Mouse (Mus musculus) kidney, embryonic 16.5 days (tissue): ENCODE data around the gene Stard13. TPM values are rescaled to one million over a fixed set of nuclear protein-coding genes. Genes with fewer than 3 reads are reported as not detected.
A peak's percentile ranks its signal among the peaks of the same experiment; 100 is the strongest.

Experiments used
- ATAC-seq: fragments of 200-750 bp; cut with Nextera tagmentation; 2 replicates; pipeline ENCODE4 v1.8.0; 2017; ENCODE audit warnings: moderate TSS enrichment; ENCODE audit not compliant: low FRiP score, low TSS enrichment
- H3K27ac ChIP-seq: fragments of 300-500 bp; sonication (generic); 2 replicates; pipeline ENCODE4 v1.5.1; 2014; ENCODE audit warnings: low read length
- H3K27me3 ChIP-seq: fragments of 300-500 bp; sonication (generic); 2 replicates; pipeline ENCODE4 v1.6.1; 2014; ENCODE audit warnings: low read length, control low read depth, mixed read lengths; ENCODE audit not compliant: insufficient read depth
- H3K36me3 ChIP-seq: fragments of 300-500 bp; sonication (generic); 2 replicates; pipeline ENCODE4 v1.6.1; 2014; ENCODE audit warnings: low read length, control low read depth, mixed read lengths; ENCODE audit not compliant: insufficient read depth
- H3K4me1 ChIP-seq: fragments of 300-500 bp; sonication (generic); 2 replicates; pipeline ENCODE4 v1.6.1; 2014; ENCODE audit warnings: low read length, control low read depth, mixed read lengths; ENCODE audit not compliant: insufficient read depth
- H3K4me2 ChIP-seq: fragments of 300-500 bp; sonication (generic); replicated peaks from 2 replicates; pipeline ENCODE4 v1.6.1; 2014; ENCODE audit warnings: low read depth, low read length
- H3K4me3 ChIP-seq: fragments of 300-500 bp; sonication (generic); 2 replicates; pipeline ENCODE4 v1.5.1; 2014; ENCODE audit warnings: mild to moderate bottlenecking, low read length
- H3K9ac ChIP-seq: fragments of 300-500 bp; sonication (generic); replicated peaks from 2 replicates; pipeline ENCODE4 v1.6.1; 2014; ENCODE audit warnings: low read length
- H3K9me3 ChIP-seq: fragments of 300-500 bp; sonication (generic); 2 replicates; pipeline ENCODE4 v1.6.1; 2016; ENCODE audit warnings: low read length, control low read depth
- WGBS: fragments of 180-500 bp; shearing (Covaris S2); extraction: QIAGEN DNeasy Blood & Tissue Kit; methylation state at CpG from one replicate; pipeline ENCODE4 v1.1.7; 2014; 5-methylcytosine and 5-hydroxymethylcytosine counted together
- polyA plus RNA-seq: library from polyadenylated mRNA; unstranded; fragments of >200 nt; fragmentation: Nextera tagmentation; extraction: Ambion mirVana; gene quantifications from 2 replicates; pipeline ENCODE4 v1.2.1, GENCODE M21; 2015

Stard13 gene
- polyA plus RNA-seq, 1 experiment from 2014 or later = 12.2 TPM

- no peak overlapping the region for H3K9ac ChIP-seq
- H3K4me3 ChIP-seq = no peak overlapping the region
- no peak overlapping the region for H3K27ac ChIP-seq
- WGBS = 93% methylated on average over 4 of the region's 4 CpGs
- no peak overlapping the region for H3K4me2 ChIP-seq
- H3K4me1 ChIP-seq = peaks cover 7% of the 10 kb centered on the region; the same call in 1 of the 2 replicates
- no peaks in the 10 kb centered on the region for H3K27me3 ChIP-seq
- no peak for ATAC-seq
- H3K9me3 ChIP-seq = no peaks in the 10 kb centered on the region
- H3K36me3 ChIP-seq = no peaks in the 10 kb centered on the region
These were observed 207.6 kb downstream of the Stard13 start for GRCm38 (mm10) chr5:151026069-151026468.

GRCm38 (mm10) chr5:151024483-151024882 is 209.2 kb downstream of the Stard13 start:
- Histone ChIP-seq H3K36me3 (no peaks in the 10 kb centered on the region), H3K9me3 (no peaks in the 10 kb centered on the region), H3K4me2 (no peak overlapping the region), H3K9ac (no peak overlapping the region), H3K4me1 (peaks cover 11% of the 10 kb centered on the region; the same call in 1 of the 2 replicates), H3K4me3 (no peak overlapping the region), H3K27me3 (no peaks in the 10 kb centered on the region), H3K27ac (no peak overlapping the region)
- WGBS = 61% methylated on average over 2 of the region's 2 CpGs
- no peak for ATAC-seq

GRCm38 (mm10) chr5:151023461-151023860 is 210.2 kb downstream of the Stard13 start:
- Histone ChIP-seq H3K9me3 (no peaks in the 10 kb centered on the region), H3K36me3 (no peaks in the 10 kb centered on the region), H3K27me3 (no peaks in the 10 kb centered on the region), H3K4me1 (peaks cover 14% of the 10 kb centered on the region; the same call in 1 of the 2 replicates), H3K4me3 (no peak overlapping the region), H3K9ac (no peak overlapping the region; the same call in 1 of the 2 replicates), H3K27ac (no peak overlapping the region), H3K4me2 (peak overlapping the region; percentile 5)
- ATAC-seq = no peak
- 11% methylated on average over 8 of the region's 8 CpGs for WGBS

- H3K9me3 ChIP-seq = no peaks in the 10 kb centered on the region
- H3K27me3 ChIP-seq = no peaks in the 10 kb centered on the region
- H3K4me1 ChIP-seq = peaks cover 14% of the 10 kb centered on the region; the same call in 1 of the 2 replicates
- H3K36me3 ChIP-seq = no peaks in the 10 kb centered on the region
- 23% methylated on average over 1 of the region's 1 CpGs for WGBS
- no peak overlapping the region for H3K4me3 ChIP-seq
- ATAC-seq = no peak
- H3K4me2 ChIP-seq = peak overlapping the region; percentile 5; the same call in 1 of the 2 replicates
- H3K27ac ChIP-seq = no peak overlapping the region
- no peak overlapping the region for H3K9ac ChIP-seq
These were observed 210.7 kb downstream of the Stard13 start for GRCm38 (mm10) chr5:151022939-151023338.

- no peak for ATAC-seq
- 77% methylated on average over 7 of the region's 7 CpGs for WGBS
- H3K27me3 ChIP-seq = no peaks in the 10 kb centered on the region
- no peak overlapping the region for H3K9ac ChIP-seq
- no peak overlapping the region for H3K4me3 ChIP-seq
- H3K9me3 ChIP-seq = no peaks in the 10 kb centered on the region
- no peak overlapping the region for H3K27ac ChIP-seq
- H3K36me3 ChIP-seq = no peaks in the 10 kb centered on the region
- no peak overlapping the region for H3K4me2 ChIP-seq
- peaks cover 14% of the 10 kb centered on the region; the same call in 1 of the 2 replicates for H3K4me1 ChIP-seq
These were observed 211.6 kb downstream of the Stard13 start for GRCm38 (mm10) chr5:151022026-151022425.

- WGBS = 72% methylated on average over 14 of the region's 14 CpGs
- no peaks in the 10 kb centered on the region for H3K9me3 ChIP-seq
- no peak for ATAC-seq
- H3K4me1 ChIP-seq = peaks cover 14% of the 10 kb centered on the region; the same call in 1 of the 2 replicates
- H3K4me3 ChIP-seq = no peak overlapping the region
- no peak overlapping the region for H3K27ac ChIP-seq
- no peak overlapping the region for H3K4me2 ChIP-seq
- no peaks in the 10 kb centered on the region for H3K27me3 ChIP-seq
- no peaks in the 10 kb centered on the region for H3K36me3 ChIP-seq
- no peak overlapping the region for H3K9ac ChIP-seq
These were observed 212.8 kb downstream of the Stard13 start for GRCm38 (mm10) chr5:151020831-151021230.

- no peaks in the 10 kb centered on the region for H3K36me3 ChIP-seq
- peaks cover 14% of the 10 kb centered on the region; the same call in 1 of the 2 replicates for H3K4me1 ChIP-seq
- 0 out of 2 replicates have a peak overlapping the region, but pooled peaks have one; percentile 2 for H3K9ac ChIP-seq
- H3K4me2 ChIP-seq = no peak overlapping the region
- 72% methylated on average over 13 of the region's 13 CpGs for WGBS
- H3K9me3 ChIP-seq = peaks cover under 1% of the 10 kb centered on the region; the same call in 1 of the 2 replicates
- no peak overlapping the region for H3K27ac ChIP-seq
- no peaks in the 10 kb centered on the region for H3K27me3 ChIP-seq
- ATAC-seq = no peak
- H3K4me3 ChIP-seq = no peak overlapping the region
These were observed 213.4 kb downstream of the Stard13 start for GRCm38 (mm10) chr5:151020031-151020820.

- Histone ChIP-seq H3K27ac (no peak overlapping the region), H3K4me1 (peaks cover 14% of the 10 kb centered on the region; the same call in 1 of the 2 replicates), H3K4me2 (no peak overlapping the region), H3K4me3 (no peak overlapping the region), H3K9me3 (peaks cover 9% of the 10 kb centered on the region; the same call in 1 of the 2 replicates), H3K27me3 (no peaks in the 10 kb centered on the region), H3K9ac (no peak overlapping the region), H3K36me3 (no peaks in the 10 kb centered on the region)
- 54% methylated on average over 5 of the region's 5 CpGs for WGBS
- no peak for ATAC-seq
These were observed 214.7 kb downstream of the Stard13 start for GRCm38 (mm10) chr5:151018959-151019358.

GRCm38 (mm10) chr5:151018450-151018849 is 215.2 kb downstream of the Stard13 start:
- WGBS = 74% methylated on average over 5 of the region's 5 CpGs
- Histone ChIP-seq H3K4me1 (peaks cover 11% of the 10 kb centered on the region; the same call in 1 of the 2 replicates), H3K9me3 (peaks cover 9% of the 10 kb centered on the region; the same call in 1 of the 2 replicates), H3K9ac (no peak overlapping the region), H3K4me3 (no peak overlapping the region), H3K36me3 (no peaks in the 10 kb centered on the region), H3K27me3 (no peaks in the 10 kb centered on the region), H3K4me2 (no peak overlapping the region), H3K27ac (no peak overlapping the region)
- ATAC-seq = no peak

GRCm38 (mm10) chr5:151004216-151004755 is 229.3 kb downstream of the Stard13 start:
- H3K4me1 ChIP-seq = no peaks in the 10 kb centered on the region
- H3K4me3 ChIP-seq = no peak overlapping the region
- no peak overlapping the region for H3K4me2 ChIP-seq
- no peaks in the 10 kb centered on the region for H3K9me3 ChIP-seq
- 70% methylated on average over 1 of the region's 1 CpGs for WGBS
- H3K27me3 ChIP-seq = no peaks in the 10 kb centered on the region
- no peak overlapping the region for H3K9ac ChIP-seq
- no peak overlapping the region for H3K27ac ChIP-seq
- ATAC-seq = no peak
- no peaks in the 10 kb centered on the region for H3K36me3 ChIP-seq
